Mouse (Mus musculus): ENCODE results near the gene Taf1c. TPM values are rescaled to one million over a fixed set of nuclear protein-coding genes. Genes with fewer than 3 reads are reported as not detected.

The Taf1c gene
- total RNA-seq, 2 experiments from 2014 or later = 11.2 to 12.5 TPM

DNA sequence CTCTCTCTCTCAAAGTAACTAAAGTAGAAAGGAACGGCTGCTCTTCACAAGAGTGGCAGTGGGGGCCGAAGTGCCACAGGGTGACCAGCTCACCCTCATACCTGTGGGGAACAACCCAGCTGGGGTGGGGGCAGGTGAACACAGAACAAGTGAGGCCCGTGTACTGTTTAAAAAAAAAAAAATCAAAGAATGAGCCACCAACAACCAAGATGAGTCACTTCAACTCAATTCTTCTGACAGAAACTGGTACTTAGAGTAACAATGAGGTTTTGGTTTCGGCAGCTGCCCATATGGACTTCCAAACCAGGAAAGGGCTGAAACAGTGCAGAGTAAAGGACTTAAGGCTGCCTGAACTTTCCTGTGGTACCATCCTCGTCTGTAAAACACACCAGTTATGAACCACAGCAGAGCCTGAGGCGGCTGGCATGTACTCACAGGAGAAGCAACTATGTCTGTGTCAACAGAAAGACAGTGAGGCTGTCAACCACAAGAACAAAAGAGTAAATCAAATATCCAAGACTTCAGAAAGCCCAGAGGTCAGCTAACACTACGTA is 56.4 kb downstream of the Taf1c start:
- intact Hi-C loops (cut with DNase I) = no loop called here
- no peak for DNase-seq (ENCODE audit: extremely low spot score in 1 of 2, low spot score in 2 of 2)

Other genes starting within 250 kb of the Taf1c start
- gene Mlycd, start 210.3 kb downstream of the Taf1c start, total RNA-seq (2021) = 10 to 100 TPM; 23.4 to 24.6 TPM
- gene Osgin1, start 171.1 kb downstream of the Taf1c start, total RNA-seq (2021) = 1 to 10 TPM in 1 of 2 experiments, not detected in 1; 1.2 TPM
- 10 to 100 TPM; 51.6 to 63.6 TPM for gene Necab2, start 158.5 kb downstream of the Taf1c start, total RNA-seq (2021)
- under 1 TPM in 1 of 2 experiments, not detected in 1; 0.45 TPM for gene Slc38a8, start 103.5 kb downstream of the Taf1c start, total RNA-seq (2021)
- gene Mbtps1, start 46.5 kb downstream of the Taf1c start, total RNA-seq (2021) = 10 to 100 TPM; 59.1 to 70.0 TPM
- 10 to 100 TPM; 48.3 to 56.2 TPM for gene Hsdl1, start 30.0 kb downstream of the Taf1c start, total RNA-seq (2021)
- not detected for gene Dnaaf1, start 30.0 kb downstream of the Taf1c start, total RNA-seq (2021)
- not detected for gene Adad2, start 7.5 kb upstream of the Taf1c start, total RNA-seq (2021)
- under 1 TPM; 0.55 to 0.60 TPM for gene Kcng4, start 30.5 kb upstream of the Taf1c start, total RNA-seq (2021)
- 1 to 10 TPM; 4.5 to 5.7 TPM for gene Wfdc1, start 61.1 kb upstream of the Taf1c start, total RNA-seq (2021)
- gene Atp2c2, start 94.8 kb upstream of the Taf1c start, total RNA-seq (2021) = under 1 TPM; 0.55 to 0.79 TPM
- gene Tldc1, start 173.2 kb upstream of the Taf1c start, total RNA-seq (2021) = 10 to 100 TPM; 14.2 to 15.9 TPM
- 100 to 1,000 TPM in 1 of 2 experiments, 10 to 100 TPM in 1; 96.5 to 100 TPM for gene Cotl1, start 235.3 kb upstream of the Taf1c start, total RNA-seq (2021)